Mouse (Mus musculus) cerebellum, adult 2 months (tissue): ENCODE measurements around the gene Tecpr1.

ENCODE experiments used
- CTCF ChIP-seq: fragments of 200-500 bp; IDR thresholded peaks from 2 replicates; pipeline ENCODE4 v1.5.1; 2011; ENCODE audit warnings: low read depth, mild to moderate bottlenecking, control low read depth, low read length, moderate library complexity, borderline replicate concordance; ENCODE audit not compliant: insufficient read depth
- POLR2A ChIP-seq: fragments of 200-500 bp; IDR thresholded peaks from 2 replicates; pipeline ENCODE4 v1.6.1; 2011; ENCODE audit warnings: low read length, control low read depth, borderline replicate concordance; ENCODE audit not compliant: insufficient read depth

- no peak for TF ChIP-seq POLR2A
- TF ChIP-seq CTCF: no peak
Observed at GRCm38 (mm10) chr5:144215992-144216391, 7.4 kb downstream of the Tecpr1 start.
